Mouse (Mus musculus): ENCODE data around the gene Snai1. TPM values are rescaled to one million over a fixed set of nuclear protein-coding genes. Genes with fewer than 3 reads are reported as not detected.

Snai1 gene
- polyA plus RNA-seq, 1 experiment from 2014 or later, result 2.7 TPM

DNA sequence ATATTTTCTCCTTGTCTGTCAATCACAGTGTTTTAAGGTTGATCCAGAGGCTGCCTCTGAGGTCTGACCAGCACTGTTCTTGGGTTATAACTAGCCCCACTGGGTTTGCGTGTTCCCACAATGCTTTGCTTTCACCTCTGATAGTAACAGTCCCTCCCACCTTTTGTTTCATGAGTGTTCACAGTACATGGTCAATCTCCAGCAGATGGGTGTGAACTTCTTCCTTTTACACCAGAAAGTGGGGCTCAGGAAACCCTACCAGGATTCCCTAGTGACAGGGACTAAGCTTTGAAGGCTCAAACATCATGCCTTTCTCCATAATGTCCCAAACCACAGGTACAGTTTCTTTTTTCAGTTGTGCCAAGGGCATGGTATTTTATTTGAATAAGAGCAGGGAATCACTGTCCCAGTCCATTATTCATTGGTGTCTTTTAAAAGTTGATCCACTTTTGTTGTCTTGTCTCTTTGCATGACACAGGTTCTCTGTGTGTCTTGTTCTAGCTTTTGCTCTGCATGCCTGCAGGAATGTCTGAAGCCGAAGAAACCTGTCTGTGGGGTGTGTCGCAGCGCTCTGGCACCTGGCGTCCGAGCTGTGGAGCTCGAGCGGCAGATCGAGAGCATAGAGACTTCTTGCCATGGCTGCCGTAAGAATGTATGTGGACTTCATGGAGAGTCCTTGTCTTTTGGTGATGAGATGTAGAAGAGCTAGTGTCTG lies 31.3 kb upstream of the Snai1 start:
- WGBS, result 96% methylated on average over 10 of the region's 10 CpGs
- Histone ChIP-seq H3K27me3 (no peaks in the 10 kb centered on the region), H3K4me2 (replicated peaks) (no peak overlapping the region), H3K36me3 (peaks cover 42% of the 10 kb centered on the region), H3K4me3 (no peak overlapping the region), H3K4me1 (peaks cover 43% of the 10 kb centered on the region), H3K9me3 (no peaks in the 10 kb centered on the region), H3K27ac (replicated peaks) (no peak overlapping the region), H3K9ac (replicated peaks) (no peak overlapping the region)
- ATAC-seq (replicated peaks), result no peak

DNA sequence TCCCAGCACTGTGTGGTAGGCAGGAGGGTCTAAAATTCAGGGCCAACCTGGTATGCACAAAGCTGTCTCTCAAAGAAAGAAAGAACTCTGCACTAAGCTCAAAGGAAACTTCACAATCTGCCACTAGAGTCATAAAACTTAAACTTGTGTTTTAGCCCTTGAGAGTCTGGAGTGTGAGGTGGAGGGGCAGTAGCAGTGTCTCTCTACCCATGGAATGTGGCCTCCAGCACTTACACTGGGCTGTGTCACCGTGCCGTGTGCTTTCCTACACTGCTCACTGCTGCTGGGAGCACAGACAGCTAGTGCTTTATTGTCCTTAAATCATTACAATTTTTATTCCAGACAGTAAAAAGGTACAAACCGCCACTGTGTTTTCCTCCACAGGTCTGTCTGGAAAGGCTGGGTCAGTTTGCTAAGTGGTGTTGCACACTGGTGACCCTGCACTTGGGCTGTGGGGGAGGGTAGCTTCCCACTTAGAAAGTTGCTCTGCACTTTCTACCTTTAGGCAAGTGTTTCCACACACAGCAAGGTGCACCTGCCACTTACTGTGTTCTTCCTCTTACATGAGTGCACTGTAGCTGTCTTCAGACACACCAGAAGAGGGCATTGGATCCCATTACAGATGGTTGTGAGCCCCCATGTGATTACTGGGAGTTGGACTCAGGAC lies 30.1 kb upstream of the Snai1 start:
- H3K27ac ChIP-seq (replicated peaks), result no peak overlapping the region
- no peaks in the 10 kb centered on the region for H3K9me3 ChIP-seq
- no peak for ATAC-seq (replicated peaks)
- H3K36me3 ChIP-seq, result peaks cover 54% of the 10 kb centered on the region
- no peaks in the 10 kb centered on the region for H3K27me3 ChIP-seq
- WGBS, result 92% methylated on average over 3 of the region's 3 CpGs
- no peak overlapping the region for H3K9ac ChIP-seq (replicated peaks)
- peaks cover 43% of the 10 kb centered on the region for H3K4me1 ChIP-seq
- H3K4me3 ChIP-seq, result no peak overlapping the region
- H3K4me2 ChIP-seq (replicated peaks), result no peak overlapping the region

DNA sequence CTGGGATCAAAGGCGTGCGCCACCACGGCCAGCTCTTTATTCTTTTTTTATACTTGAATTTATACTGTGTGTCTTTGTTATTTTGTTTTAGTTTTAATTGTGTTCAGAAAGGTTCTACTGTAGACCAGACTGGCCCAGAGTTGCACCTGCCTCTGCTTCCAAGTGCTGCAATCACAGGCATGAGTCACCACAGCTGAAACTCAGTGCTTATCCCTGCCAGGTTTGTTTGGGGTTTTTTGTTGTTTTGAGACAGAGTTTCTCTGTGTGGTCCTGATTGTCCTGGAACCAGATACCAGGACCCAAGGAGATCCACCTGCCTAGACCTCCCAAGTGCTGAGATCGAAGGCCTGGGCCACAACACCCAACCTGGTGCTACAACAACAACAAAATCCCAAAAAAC lies 29.4 kb upstream of the Snai1 start:
- no peak for ATAC-seq (replicated peaks)
- Histone ChIP-seq H3K27me3 (no peaks in the 10 kb centered on the region), H3K4me2 (replicated peaks) (no peak overlapping the region), H3K9ac (replicated peaks) (no peak overlapping the region), H3K4me1 (peaks cover 39% of the 10 kb centered on the region), H3K9me3 (no peaks in the 10 kb centered on the region), H3K4me3 (no peak overlapping the region), H3K36me3 (peaks cover 61% of the 10 kb centered on the region), H3K27ac (replicated peaks) (no peak overlapping the region)
- WGBS, result 93% methylated on average over 4 of the region's 4 CpGs

DNA sequence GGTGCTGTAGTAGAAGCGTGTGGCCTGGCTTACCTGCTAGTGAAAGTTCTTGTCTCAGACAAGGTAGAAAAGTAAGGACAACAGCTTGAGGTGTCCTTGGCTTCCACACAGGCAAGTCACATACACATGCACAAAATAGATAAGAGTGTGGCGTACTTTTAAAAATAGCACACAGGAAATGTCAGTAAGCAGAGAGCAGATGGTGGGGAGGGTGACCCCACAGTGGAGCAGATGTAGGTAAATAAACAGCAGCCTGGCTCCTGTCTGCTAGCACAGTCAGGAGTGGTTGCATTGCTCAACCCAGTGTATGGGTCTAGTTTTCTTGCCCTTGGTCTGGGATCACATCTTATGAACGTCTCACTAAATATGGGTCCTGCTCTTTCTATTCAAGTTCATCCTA lies 27.5 kb upstream of the Snai1 start:
- ATAC-seq (replicated peaks), result no peak
- Histone ChIP-seq H3K9me3 (no peaks in the 10 kb centered on the region), H3K36me3 (peaks cover 79% of the 10 kb centered on the region), H3K4me2 (replicated peaks) (no peak overlapping the region), H3K27ac (replicated peaks) (no peak overlapping the region), H3K4me1 (peaks cover 24% of the 10 kb centered on the region), H3K27me3 (no peaks in the 10 kb centered on the region), H3K9ac (replicated peaks) (no peak overlapping the region), H3K4me3 (no peak overlapping the region)
- WGBS, result 92% methylated on average over 3 of the region's 3 CpGs

DNA sequence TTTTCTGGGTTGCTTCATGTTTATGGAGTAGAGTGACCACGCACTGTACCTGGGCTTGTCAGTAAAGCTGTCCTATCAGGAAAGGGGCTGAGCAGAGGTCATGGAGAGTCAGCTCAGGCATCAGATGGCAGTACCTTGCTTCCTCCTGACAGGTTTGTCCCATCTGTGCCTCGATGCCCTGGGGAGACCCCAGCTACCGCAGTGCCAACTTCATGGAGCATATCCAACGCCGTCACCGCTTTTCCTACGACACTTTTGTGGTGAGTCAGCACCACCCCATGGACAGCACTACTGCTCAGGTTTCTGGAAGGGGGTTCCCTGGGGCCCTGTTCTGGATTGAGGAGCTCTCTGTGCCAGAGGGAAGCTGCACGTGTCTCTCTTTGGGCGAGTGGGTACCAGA lies 25.6 kb upstream of the Snai1 start:
- no peak for ATAC-seq (replicated peaks)
- no peak overlapping the region for H3K9ac ChIP-seq (replicated peaks)
- H3K4me1 ChIP-seq, result 0 out of 2 replicates have a peak, but pooled peaks cover 5% of the 10 kb centered on the region
- H3K9me3 ChIP-seq, result no peaks in the 10 kb centered on the region
- no peak overlapping the region for H3K4me2 ChIP-seq (replicated peaks)
- WGBS, result 96% methylated on average over 9 of the region's 9 CpGs
- no peaks in the 10 kb centered on the region for H3K27me3 ChIP-seq
- H3K27ac ChIP-seq (replicated peaks), result no peak overlapping the region
- H3K4me3 ChIP-seq, result no peak overlapping the region
- H3K36me3 ChIP-seq, result peaks cover 93% of the 10 kb centered on the region

DNA sequence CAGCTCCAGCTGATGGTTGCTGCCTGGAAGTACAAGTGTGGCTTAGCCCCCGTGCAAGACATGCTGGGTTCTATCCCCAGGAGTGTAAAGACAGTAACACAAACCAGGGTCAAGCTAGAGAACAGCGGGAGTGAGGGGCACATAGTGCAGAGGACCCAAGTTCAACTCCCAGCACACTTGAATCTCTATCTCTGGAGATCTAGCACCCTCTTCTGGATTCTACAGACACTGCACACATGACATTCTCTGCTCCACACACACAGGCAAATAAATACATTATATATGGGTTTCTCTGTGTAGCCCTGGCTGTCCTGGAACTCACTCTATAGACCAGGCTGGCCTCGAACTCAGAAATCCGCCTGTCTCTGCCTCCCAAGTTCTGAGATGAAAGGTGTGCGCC lies 25.0 kb upstream of the Snai1 start:
- H3K27me3 ChIP-seq, result no peaks in the 10 kb centered on the region
- H3K9me3 ChIP-seq, result no peaks in the 10 kb centered on the region
- no peak for ATAC-seq (replicated peaks)
- H3K9ac ChIP-seq (replicated peaks), result no peak overlapping the region
- no peak overlapping the region for H3K4me3 ChIP-seq
- H3K4me1 ChIP-seq, result no peaks in the 10 kb centered on the region
- H3K36me3 ChIP-seq, result peaks cover 93% of the 10 kb centered on the region
- no peak overlapping the region for H3K27ac ChIP-seq (replicated peaks)
- H3K4me2 ChIP-seq (replicated peaks), result no peak overlapping the region
- 94% methylated on average over 5 of the region's 5 CpGs for whole genome bisulfite sequencing

DNA sequence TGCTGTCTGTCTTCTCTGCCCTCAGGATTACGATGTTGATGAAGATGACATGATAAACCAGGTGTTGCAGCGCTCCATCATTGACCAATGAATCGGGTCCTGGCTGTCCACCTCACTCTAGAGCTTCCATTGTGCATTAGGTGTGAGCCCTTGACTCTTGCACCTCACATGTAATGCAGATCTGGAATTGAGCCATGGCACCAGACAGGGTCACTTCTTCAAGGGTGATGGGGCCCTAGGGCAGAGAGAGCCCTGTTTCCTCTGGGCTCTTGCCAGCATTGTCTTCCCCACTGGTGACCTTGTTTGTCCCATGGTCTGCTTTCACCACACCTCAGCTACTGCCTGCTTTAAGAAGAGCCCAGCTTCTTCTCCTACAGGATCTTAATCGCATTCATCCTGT lies 23.4 kb upstream of the Snai1 start:
- WGBS, result 98% methylated on average over 4 of the region's 4 CpGs
- H3K4me1 ChIP-seq, result no peaks in the 10 kb centered on the region
- no peak overlapping the region for H3K4me2 ChIP-seq (replicated peaks)
- H3K27ac ChIP-seq (replicated peaks), result no peak overlapping the region
- no peak overlapping the region for H3K9ac ChIP-seq (replicated peaks)
- H3K36me3 ChIP-seq, result peaks cover 89% of the 10 kb centered on the region
- H3K4me3 ChIP-seq, result no peak overlapping the region
- H3K9me3 ChIP-seq, result no peaks in the 10 kb centered on the region
- H3K27me3 ChIP-seq, result no peaks in the 10 kb centered on the region
- no peak for ATAC-seq (replicated peaks)

DNA sequence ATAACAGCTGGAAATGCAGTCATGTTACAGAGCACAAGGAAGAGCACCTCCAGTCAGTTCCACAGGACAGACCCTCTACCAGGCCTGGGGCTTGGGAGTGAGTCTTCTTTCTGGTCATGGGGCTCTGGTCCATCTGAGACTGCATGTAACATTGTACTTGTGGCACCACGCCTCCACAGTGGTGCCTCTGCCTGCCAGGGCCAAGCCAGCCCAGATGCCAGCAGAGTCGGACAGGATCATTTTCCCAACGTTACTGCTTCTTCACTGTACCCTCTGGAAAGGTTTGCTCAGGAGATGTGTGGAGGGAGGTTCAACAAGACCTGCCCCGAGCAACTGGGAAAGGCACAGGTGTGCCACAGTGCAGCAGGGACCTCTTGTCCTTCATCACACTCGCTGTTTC lies 22.3 kb upstream of the Snai1 start:
- WGBS, result 91% methylated on average over 5 of the region's 5 CpGs
- Histone ChIP-seq H3K27ac (replicated peaks) (no peak overlapping the region), H3K36me3 (peaks cover 88% of the 10 kb centered on the region), H3K4me2 (replicated peaks) (no peak overlapping the region), H3K4me1 (no peaks in the 10 kb centered on the region), H3K4me3 (no peak overlapping the region), H3K27me3 (no peaks in the 10 kb centered on the region), H3K9me3 (no peaks in the 10 kb centered on the region), H3K9ac (replicated peaks) (no peak overlapping the region)
- no peak for ATAC-seq (replicated peaks)

DNA sequence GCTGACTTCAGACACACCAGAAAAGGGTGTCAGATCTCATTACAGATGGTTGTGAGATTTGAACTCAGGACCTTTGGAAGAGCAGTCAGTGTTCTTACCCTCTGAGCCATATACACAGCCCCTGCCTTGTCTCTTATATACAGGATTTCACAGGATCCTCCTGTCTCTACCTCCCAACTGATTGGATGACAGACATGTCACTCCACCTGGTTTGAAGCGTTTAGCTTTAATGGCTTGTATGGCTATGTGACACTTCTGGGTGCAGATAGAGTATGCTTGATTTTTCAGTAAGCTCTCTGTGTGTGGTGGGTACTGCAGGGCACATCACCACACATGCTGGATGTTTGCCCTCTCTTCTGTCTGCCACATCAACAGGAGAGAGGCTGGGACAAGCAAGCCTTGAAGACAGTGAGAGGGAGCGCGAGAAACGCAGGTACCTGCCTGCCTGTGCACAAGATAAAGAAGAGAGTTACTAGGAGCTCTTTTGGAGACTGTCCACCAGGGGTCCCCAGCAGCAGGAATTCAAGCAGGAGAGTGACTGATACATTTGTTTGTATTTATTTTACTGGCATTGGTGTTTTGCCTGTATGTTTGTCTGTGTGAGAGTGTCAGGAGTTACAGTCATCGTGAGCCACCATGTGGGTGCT lies 18.3 kb upstream of the Snai1 start:
- H3K4me3 ChIP-seq, result no peak overlapping the region
- no peak overlapping the region for H3K4me2 ChIP-seq (replicated peaks)
- WGBS, result 81% methylated on average over 5 of the region's 5 CpGs
- no peak for ATAC-seq (replicated peaks)
- H3K9ac ChIP-seq (replicated peaks), result no peak overlapping the region
- no peaks in the 10 kb centered on the region for H3K4me1 ChIP-seq
- no peaks in the 10 kb centered on the region for H3K9me3 ChIP-seq
- H3K27ac ChIP-seq (replicated peaks), result no peak overlapping the region
- H3K36me3 ChIP-seq, result peaks cover 49% of the 10 kb centered on the region
- H3K27me3 ChIP-seq, result no peaks in the 10 kb centered on the region

DNA sequence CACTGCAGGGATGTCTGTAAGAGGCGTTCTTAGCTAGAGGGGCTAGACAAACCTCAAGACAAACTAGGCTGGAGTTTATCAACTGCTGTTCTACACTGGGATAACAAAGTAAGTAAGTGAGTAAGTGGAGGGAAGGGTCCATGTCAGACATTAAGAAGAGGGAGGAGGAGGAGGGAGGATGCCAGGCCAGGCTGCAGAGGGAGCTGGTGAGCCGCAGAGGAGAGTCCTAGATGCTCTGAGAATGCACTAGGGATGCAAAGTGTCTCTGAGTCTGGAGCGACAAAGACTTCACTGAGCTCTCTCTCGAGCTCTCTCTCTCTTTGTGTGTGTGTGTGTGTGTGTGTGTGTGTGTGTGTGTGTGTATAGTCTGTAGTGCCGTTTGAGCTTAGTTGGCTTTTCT lies 9.7 kb upstream of the Snai1 start:
- no peak overlapping the region for H3K4me3 ChIP-seq
- no peaks in the 10 kb centered on the region for H3K4me1 ChIP-seq
- WGBS, result 2% methylated on average over 5 of the region's 5 CpGs
- no peak for ATAC-seq (replicated peaks)
- H3K9ac ChIP-seq (replicated peaks), result no peak overlapping the region
- H3K27me3 ChIP-seq, result no peaks in the 10 kb centered on the region
- no peak overlapping the region for H3K27ac ChIP-seq (replicated peaks)
- no peak overlapping the region for H3K4me2 ChIP-seq (replicated peaks)
- no peaks in the 10 kb centered on the region for H3K36me3 ChIP-seq
- H3K9me3 ChIP-seq, result no peaks in the 10 kb centered on the region

DNA sequence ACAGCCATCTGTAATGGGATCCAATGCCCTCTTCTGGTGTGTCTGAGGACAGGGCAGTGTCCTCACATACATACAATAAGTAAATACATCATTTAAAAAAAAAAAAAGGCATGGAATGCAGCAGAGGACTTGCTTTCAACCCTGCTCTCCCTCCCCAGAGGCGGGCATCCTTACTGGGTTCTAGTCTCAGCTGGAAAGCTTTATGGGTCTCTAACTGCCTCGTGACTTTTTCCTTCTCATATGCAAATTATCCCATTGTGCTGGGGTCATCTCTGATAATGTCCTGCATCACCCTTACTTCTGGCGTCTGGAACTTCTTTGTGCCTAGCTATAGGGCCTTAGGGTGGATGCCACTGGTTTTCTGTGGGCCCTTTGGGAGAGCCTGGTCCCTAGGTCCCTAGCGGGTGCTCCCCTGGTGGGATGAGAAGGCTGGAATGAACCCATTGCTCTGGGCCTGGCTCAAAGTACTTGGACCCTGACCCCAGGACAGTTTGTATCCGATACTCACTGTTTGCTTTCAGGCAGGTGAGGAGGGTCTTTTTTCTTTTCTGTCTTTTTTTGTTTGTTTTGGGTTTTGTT lies 8.0 kb upstream of the Snai1 start:
- no peaks in the 10 kb centered on the region for H3K9me3 ChIP-seq
- H3K9ac ChIP-seq (replicated peaks), result no peak overlapping the region
- no peaks in the 10 kb centered on the region; the same call in 1 of the 2 replicates for H3K27me3 ChIP-seq
- no peaks in the 10 kb centered on the region for H3K4me1 ChIP-seq
- no peak overlapping the region for H3K4me3 ChIP-seq
- no peak overlapping the region for H3K4me2 ChIP-seq (replicated peaks)
- no peaks in the 10 kb centered on the region for H3K36me3 ChIP-seq
- ATAC-seq (replicated peaks), result no peak
- H3K27ac ChIP-seq (replicated peaks), result no peak overlapping the region
- 26% methylated on average over 5 of the region's 5 CpGs for WGBS

DNA sequence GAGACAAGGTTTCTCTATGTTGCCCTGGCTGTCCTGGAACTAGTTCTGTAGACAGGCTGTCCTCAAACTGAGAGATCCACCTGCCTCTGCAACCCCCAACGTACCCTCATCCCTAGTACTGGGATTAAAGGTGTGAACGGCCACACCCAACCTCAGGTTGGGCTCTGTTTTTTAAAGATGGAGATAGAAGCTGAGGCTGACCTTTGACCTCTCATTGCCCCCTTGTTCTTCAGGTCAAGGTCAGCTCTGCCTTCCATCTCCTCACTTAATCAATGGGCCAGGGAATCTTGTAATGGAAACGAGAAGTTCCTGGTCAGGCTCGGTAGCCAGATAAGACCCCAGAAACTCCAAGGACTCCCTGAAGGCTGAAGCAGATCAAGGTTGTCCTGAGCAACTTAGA lies 7.5 kb upstream of the Snai1 start:
- Histone ChIP-seq H3K9me3 (no peaks in the 10 kb centered on the region), H3K4me1 (no peaks in the 10 kb centered on the region), H3K36me3 (no peaks in the 10 kb centered on the region), H3K4me3 (no peak overlapping the region), H3K27me3 (no peaks in the 10 kb centered on the region; the same call in 1 of the 2 replicates), H3K27ac (replicated peaks) (no peak overlapping the region), H3K4me2 (replicated peaks) (no peak overlapping the region), H3K9ac (replicated peaks) (no peak overlapping the region)
- WGBS, result 78% methylated on average over 4 of the region's 4 CpGs
- ATAC-seq (replicated peaks), result no peak

Data from forebrain, embryonic 15.5 days (tissue).